Mouse (Mus musculus): ENCODE results near the gene Nlrp6.

- no peak for TF ChIP-seq CTCF (IDR thresholded peaks at IDR 0.05)
- TF ChIP-seq EP300 (IDR thresholded peaks at IDR 0.05) = no peak
Measured at GRCm38 (mm10) chr7:140943356-140943755, 22.7 kb downstream of the Nlrp6 start.

All from lung, postnatal 0 days (tissue).